Mouse (Mus musculus) CD8-positive naive resting alpha-beta T cell, adult 2 months (primary cell): Measurements from ENCODE around the gene Iqcg.
A peak's percentile ranks its signal among the peaks of the same experiment; 100 is the strongest.

Source experiments
- DNase-seq, 2 experiments: peaks; one replicate each; pipeline ENCODE4 v3.0.0; 2022; ENCODE audit warnings: low read depth in 2 of 2, low spot score in 2 of 2

Iqcg gene

GRCm38 (mm10) chr16:32981405-32981804 is 74.6 kb downstream of the Iqcg start:
- DNase-seq: no peak

GRCm38 (mm10) chr16:32980227-32980626 is 75.8 kb downstream of the Iqcg start:
- no peak for DNase-seq

GRCm38 (mm10) chr16:32973047-32973446 is 83.0 kb downstream of the Iqcg start:
- DNase-seq: no peak

GRCm38 (mm10) chr16:32972535-32972934 is 83.5 kb downstream of the Iqcg start:
- DNase-seq: peak; percentile 26 to 38
